In genomic region chr1:23173054-23173802, GRCm38 (mm10) we compare ENCODE assay signal across 13 mouse cellular contexts.
DNase-seq lines count a peak whose midpoint lies in the region; ATAC-seq and TF ChIP-seq lines count a peak whose summit lies in the region.
"Had no signal": no experiment of that assay in that cellular context is flagged by ENCODE, and none has a peak within 500 bp of the region (broad histone marks: within the 10 kb centered on the region; RNA-seq: fewer than 3 reads in every experiment).

No protein-coding gene starts in this region.

- TF ChIP-seq CTCF in left cerebral cortex, adult 2 months (IDR thresholded peaks at IDR 0.05) = no peak

- peak; percentile 27 for DNase-seq in embryonic facial prominence, embryonic 14.5 days (ENCODE audit: low spot score)
- no peak for DNase-seq in embryonic facial prominence, embryonic 10.5 days (ENCODE audit: low spot score)
- peak; percentile 40 for DNase-seq in 3T3-L1 (ENCODE audit: low read depth, low spot score)
- DNase-seq in kidney, postnatal 25 days = peak; percentile 25 to 48
- no peak for DNase-seq in ovary, postnatal 36 days (ENCODE audit: low spot score)
- no peak for DNase-seq in thymus, postnatal 36 days
- no peak for DNase-seq in left cerebral cortex, adult 2 months (ENCODE audit: extremely low spot score in 1 of 2, low spot score in 2 of 2)
- DNase-seq: gastrocnemius, postnatal 25 days; thymus, adult 18-20 months had no signal

- WGBS in embryonic facial prominence, embryonic 14.5 days = 53% methylated on average over 7 of the region's 7 CpGs
- 66% methylated on average over 7 of the region's 7 CpGs for WGBS in embryonic facial prominence, embryonic 10.5 days
- 55% methylated on average over 7 of the region's 7 CpGs for WGBS in heart, embryonic 16.5 days

- no peak overlapping the region for H3K4me2 ChIP-seq in embryonic facial prominence, embryonic 14.5 days (ENCODE audit: low read depth, low read length)
- no peak overlapping the region for H3K4me2 ChIP-seq in heart, embryonic 16.5 days (ENCODE audit: low read depth, low read length)
- H3K4me2 ChIP-seq: forebrain, embryonic 12.5 days; hindbrain, embryonic 15.5 days; limb, embryonic 12.5 days had no signal

- no peaks in the 10 kb centered on the region for H3K4me1 ChIP-seq in embryonic facial prominence, embryonic 14.5 days (ENCODE audit: control insufficient read depth, insufficient read depth, low read length)
- no peaks in the 10 kb centered on the region for H3K4me1 ChIP-seq in embryonic facial prominence, embryonic 10.5 days
- peaks cover 4% of the 10 kb centered on the region; the same call in 1 of the 2 replicates for H3K4me1 ChIP-seq in heart, embryonic 16.5 days (ENCODE audit: control insufficient read depth, insufficient read depth, low read length)
- H3K4me1 ChIP-seq: forebrain, embryonic 12.5 days; hindbrain, embryonic 15.5 days had no signal

- H3K9me3 ChIP-seq in embryonic facial prominence, embryonic 14.5 days (ENCODE audit: control insufficient read depth, low read length) = peaks cover 7% of the 10 kb centered on the region; the same call in 1 of the 2 replicates
- no peaks in the 10 kb centered on the region for H3K9me3 ChIP-seq in embryonic facial prominence, embryonic 10.5 days
- 0 out of 2 replicates have a peak, but pooled peaks cover 4% of the 10 kb centered on the region for H3K9me3 ChIP-seq in heart, embryonic 16.5 days (replicated peaks; ENCODE audit: control insufficient read depth, low read length)
- H3K9me3 ChIP-seq: forebrain, embryonic 12.5 days; hindbrain, embryonic 15.5 days; limb, embryonic 12.5 days had no signal

- H3K27ac ChIP-seq in embryonic facial prominence, embryonic 14.5 days (replicated peaks; ENCODE audit: low read depth, low read length) = no peak overlapping the region
- H3K27ac ChIP-seq in embryonic facial prominence, embryonic 10.5 days (replicated peaks) = no peak overlapping the region
- 0 out of 2 replicates have a peak overlapping the region, but pooled peaks have one; percentile 14 for H3K27ac ChIP-seq in heart, embryonic 16.5 days (ENCODE audit: low read length)
- H3K27ac ChIP-seq in left cerebral cortex, adult 2 months = no peak overlapping the region
- H3K27ac ChIP-seq: forebrain, embryonic 12.5 days; hindbrain, embryonic 15.5 days; limb, embryonic 12.5 days had no signal

- intact Hi-C loops in left cerebral cortex, adult 2 months (cut with DNase I) = no loop called here

- ATAC-seq in embryonic facial prominence, embryonic 14.5 days (ENCODE audit: low read depth) = no peak
- ATAC-seq in heart, embryonic 16.5 days (replicated peaks; ENCODE audit: extremely low read depth, insufficient read depth, low FRiP score) = no peak

- H3K9ac ChIP-seq in embryonic facial prominence, embryonic 14.5 days (ENCODE audit: low read depth, low read length) = no peak overlapping the region
- no peak overlapping the region for H3K9ac ChIP-seq in heart, embryonic 16.5 days (ENCODE audit: low read length)
- H3K9ac ChIP-seq: forebrain, embryonic 12.5 days; hindbrain, embryonic 15.5 days; limb, embryonic 12.5 days had no signal

- no peaks in the 10 kb centered on the region for H3K27me3 ChIP-seq in embryonic facial prominence, embryonic 14.5 days (replicated peaks; ENCODE audit: control insufficient read depth, insufficient read depth, low read length)
- H3K27me3 ChIP-seq in embryonic facial prominence, embryonic 10.5 days (replicated peaks; ENCODE audit: low read depth, poor library complexity, severe bottlenecking) = no peaks in the 10 kb centered on the region
- no peaks in the 10 kb centered on the region for H3K27me3 ChIP-seq in heart, embryonic 16.5 days (ENCODE audit: control insufficient read depth, insufficient read depth, low read length)
- H3K27me3 ChIP-seq: forebrain, embryonic 12.5 days; hindbrain, embryonic 15.5 days; limb, embryonic 12.5 days had no signal

- H3K36me3 ChIP-seq in embryonic facial prominence, embryonic 14.5 days (ENCODE audit: control insufficient read depth, insufficient read depth, low read length) = no peaks in the 10 kb centered on the region
- H3K36me3 ChIP-seq in embryonic facial prominence, embryonic 10.5 days (replicated peaks) = no peaks in the 10 kb centered on the region
- H3K36me3 ChIP-seq in heart, embryonic 16.5 days (ENCODE audit: control insufficient read depth, insufficient read depth) = no peaks in the 10 kb centered on the region
- H3K36me3 ChIP-seq: forebrain, embryonic 12.5 days; hindbrain, embryonic 15.5 days; limb, embryonic 12.5 days had no signal

- H3K4me3 ChIP-seq in embryonic facial prominence, embryonic 14.5 days (ENCODE audit: low read depth, low read length) = no peak overlapping the region
- H3K4me3 ChIP-seq in embryonic facial prominence, embryonic 10.5 days = no peak overlapping the region
- no peak overlapping the region for H3K4me3 ChIP-seq in heart, embryonic 16.5 days (ENCODE audit: low read length)
- no peak overlapping the region for H3K4me3 ChIP-seq in left cerebral cortex, adult 2 months
- H3K4me3 ChIP-seq: forebrain, embryonic 12.5 days; hindbrain, embryonic 15.5 days; limb, embryonic 12.5 days had no signal

Comparison
In these comparisons a context has a peak if more than half of its experiments do, and no peak if none do; other contexts are left out.
1. DNase-seq: peak in embryonic facial prominence, embryonic 14.5 days (single experiment), 3T3-L1 (single experiment) and kidney, postnatal 25 days (2 of 2); none in embryonic facial prominence, embryonic 10.5 days (single experiment), ovary, postnatal 36 days (single experiment), thymus, postnatal 36 days (0 of 2) and left cerebral cortex, adult 2 months (0 of 2).